Mouse (Mus musculus): ENCODE results near the gene Prkn.

The Prkn gene

GRCm38 (mm10) chr17:12039922-12040321, 1199.7 kb downstream of the Prkn start:
- in situ Hi-C loops (cut with MboI, MseI): loop anchor here (5.0 kb wide), 2 partner anchors 172 to 322 kb away; no protein-coding TSS in a partner anchor

DNA sequence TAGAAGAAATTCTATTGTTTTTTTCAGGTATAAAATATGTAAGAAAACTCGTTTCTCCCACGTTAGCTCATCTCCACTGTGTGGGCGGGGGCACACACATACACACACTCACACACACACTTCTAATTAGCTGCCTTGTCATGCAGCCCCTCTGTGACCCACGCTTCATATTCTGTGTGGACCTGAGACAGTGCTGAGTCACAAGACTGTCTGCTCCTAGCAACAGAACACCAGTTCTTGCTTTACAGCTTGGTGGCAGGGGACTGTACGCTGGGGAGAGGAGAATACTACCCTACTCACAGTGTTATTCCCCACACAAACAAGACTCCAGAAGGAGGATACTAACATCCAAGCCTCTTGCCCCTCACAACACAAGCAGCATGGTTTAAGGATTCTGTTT, 1200.4 kb downstream of the Prkn start:
- in situ Hi-C loops (cut with MboI, MseI): no loop called here

DNA sequence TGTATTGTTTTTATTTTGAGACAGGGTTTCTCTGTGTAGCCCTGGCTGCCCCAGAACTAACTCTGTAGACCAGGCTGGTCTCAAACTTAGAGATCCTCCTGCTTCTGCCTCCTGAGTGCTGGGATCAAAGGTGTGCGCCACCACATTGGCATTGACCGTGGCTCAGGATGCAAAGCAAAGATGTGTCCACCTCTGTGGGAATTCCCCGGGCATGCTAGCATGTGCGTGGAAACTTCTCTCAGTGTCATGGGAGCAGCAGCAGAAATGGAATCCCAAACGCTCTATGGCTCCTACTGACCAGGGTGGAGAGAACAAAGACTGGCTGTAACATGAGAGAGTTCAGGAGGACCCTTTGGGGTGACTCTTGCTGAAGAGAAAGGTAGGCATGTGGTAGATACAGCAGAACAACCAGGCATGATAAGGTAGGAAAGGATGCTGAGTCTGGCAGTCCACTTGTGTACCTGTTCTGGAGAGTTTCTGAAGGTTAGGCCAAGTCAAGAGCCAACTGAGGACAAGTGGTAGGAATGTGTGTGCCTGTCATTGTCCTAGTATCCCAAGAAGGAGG, 1201.0 kb downstream of the Prkn start:
- in situ Hi-C loops (cut with MboI, MseI): no loop called here

- in situ Hi-C loops (cut with MboI, MseI): no loop called here
These were observed 1202.5 kb downstream of the Prkn start for GRCm38 (mm10) chr17:12042561-12043256.

- in situ Hi-C loops (cut with MboI, MseI): no loop called here
These were observed 1204.0 kb downstream of the Prkn start for GRCm38 (mm10) chr17:12044222-12044621.

GRCm38 (mm10) chr17:12045861-12046273, 1205.7 kb downstream of the Prkn start:
- in situ Hi-C loops (cut with MboI, MseI): no loop called here

GRCm38 (mm10) chr17:12047032-12047431, 1206.8 kb downstream of the Prkn start:
- in situ Hi-C loops (cut with MboI, MseI): no loop called here

GRCm38 (mm10) chr17:12047523-12047922, 1207.3 kb downstream of the Prkn start:
- in situ Hi-C loops (cut with MboI, MseI): no loop called here

GRCm38 (mm10) chr17:12048695-12049490, 1208.7 kb downstream of the Prkn start:
- in situ Hi-C loops (cut with MboI, MseI): no loop called here

GRCm38 (mm10) chr17:12050261-12050660, 1210.1 kb downstream of the Prkn start:
- in situ Hi-C loops (cut with MboI, MseI): no loop called here

GRCm38 (mm10) chr17:12051031-12051430, 1210.8 kb downstream of the Prkn start:
- in situ Hi-C loops (cut with MboI, MseI): no loop called here

- in situ Hi-C loops (cut with MboI, MseI): no loop called here
These were observed 1212.5 kb downstream of the Prkn start for GRCm38 (mm10) chr17:12052651-12053050.

- in situ Hi-C loops (cut with MboI, MseI): no loop called here
These were observed 1218.9 kb downstream of the Prkn start for GRCm38 (mm10) chr17:12059041-12059440.

DNA sequence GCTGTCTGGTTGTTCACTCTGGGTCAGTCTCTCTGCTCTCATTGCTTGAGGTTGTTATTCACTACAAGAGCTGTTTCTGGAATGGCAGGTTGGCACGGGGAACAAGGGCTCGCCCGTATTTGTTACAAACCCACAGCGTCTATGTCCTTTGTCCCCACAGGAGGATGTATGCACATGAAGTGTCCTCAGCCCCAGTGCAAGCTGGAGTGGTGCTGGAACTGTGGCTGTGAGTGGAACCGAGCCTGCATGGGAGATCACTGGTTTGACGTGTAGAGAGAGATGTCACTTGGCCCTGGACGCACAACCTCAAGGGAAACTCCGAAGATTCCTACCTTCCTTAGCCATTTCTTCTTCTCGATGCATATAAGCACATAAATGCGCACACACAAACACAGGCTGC, 1221.2 kb downstream of the Prkn start:
- in situ Hi-C loops (cut with MboI, MseI): no loop called here

DNA sequence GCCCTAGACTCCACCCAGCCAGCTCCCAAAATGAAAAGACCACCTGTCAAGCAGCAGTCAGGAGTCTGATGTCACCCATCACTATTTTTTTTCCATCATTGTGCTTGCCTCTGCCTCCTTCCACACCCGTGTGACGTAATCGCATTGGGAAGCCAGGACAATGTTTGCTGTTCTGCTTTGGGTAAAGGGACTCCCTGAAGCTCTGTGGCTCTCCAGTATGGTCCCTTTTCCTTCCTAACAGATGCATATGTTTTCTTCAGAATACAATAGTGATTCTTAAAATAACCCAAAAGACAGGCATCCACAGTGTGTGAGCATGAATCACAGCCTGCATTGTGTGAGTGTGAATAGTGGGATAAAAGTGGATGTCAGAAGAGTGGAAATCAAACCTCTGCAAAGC, 1222.7 kb downstream of the Prkn start:
- in situ Hi-C loops (cut with MboI, MseI): no loop called here

DNA sequence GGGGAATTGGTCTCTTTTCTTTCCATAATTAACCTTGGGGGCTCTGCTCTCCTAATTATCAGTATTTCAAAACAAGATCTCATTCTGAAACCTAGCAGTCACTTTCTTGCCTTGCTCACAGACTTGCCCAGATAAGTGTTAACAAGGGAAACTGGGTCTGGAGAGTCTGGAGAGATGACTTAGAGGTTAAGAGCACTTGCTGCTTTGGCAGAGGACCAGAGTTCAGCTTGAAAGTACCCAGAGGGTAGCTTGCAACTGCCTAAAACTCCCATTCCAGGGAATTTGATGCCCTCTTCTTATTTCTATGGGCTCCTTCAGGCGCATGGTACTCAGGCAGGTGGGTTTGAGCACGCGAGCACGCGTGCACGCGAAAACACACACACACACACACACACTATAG, 1223.3 kb downstream of the Prkn start:
- in situ Hi-C loops (cut with MboI, MseI): no loop called here

DNA sequence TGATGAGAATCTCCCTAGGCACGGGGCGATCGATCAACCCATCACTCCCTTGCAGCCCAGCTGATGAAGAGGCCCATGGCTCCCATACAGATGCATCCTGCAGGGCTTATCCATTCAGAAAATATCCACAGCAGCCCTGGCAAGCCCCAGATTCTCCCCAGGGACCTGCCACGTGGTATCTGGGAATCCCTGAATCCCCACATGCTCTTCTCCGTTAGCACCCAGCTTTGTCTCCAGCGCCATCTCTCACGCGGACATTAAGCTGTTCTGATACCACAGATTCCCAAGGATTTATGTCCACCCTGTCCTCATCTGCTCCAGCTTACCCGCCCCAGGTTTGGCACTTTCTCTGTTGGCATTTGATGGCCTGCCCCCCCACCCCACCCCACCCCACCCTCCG, 1225.9 kb downstream of the Prkn start:
- in situ Hi-C loops (cut with MboI, MseI): no loop called here

GRCm38 (mm10) chr17:12076816-12077215, 1236.6 kb downstream of the Prkn start:
- in situ Hi-C loops (cut with MboI, MseI): no loop called here

GRCm38 (mm10) chr17:12080656-12081495, 1240.7 kb downstream of the Prkn start:
- in situ Hi-C loops (cut with MboI, MseI): no loop called here

GRCm38 (mm10) chr17:12082201-12082600, 1242.0 kb downstream of the Prkn start:
- in situ Hi-C loops (cut with MboI, MseI): no loop called here

DNA sequence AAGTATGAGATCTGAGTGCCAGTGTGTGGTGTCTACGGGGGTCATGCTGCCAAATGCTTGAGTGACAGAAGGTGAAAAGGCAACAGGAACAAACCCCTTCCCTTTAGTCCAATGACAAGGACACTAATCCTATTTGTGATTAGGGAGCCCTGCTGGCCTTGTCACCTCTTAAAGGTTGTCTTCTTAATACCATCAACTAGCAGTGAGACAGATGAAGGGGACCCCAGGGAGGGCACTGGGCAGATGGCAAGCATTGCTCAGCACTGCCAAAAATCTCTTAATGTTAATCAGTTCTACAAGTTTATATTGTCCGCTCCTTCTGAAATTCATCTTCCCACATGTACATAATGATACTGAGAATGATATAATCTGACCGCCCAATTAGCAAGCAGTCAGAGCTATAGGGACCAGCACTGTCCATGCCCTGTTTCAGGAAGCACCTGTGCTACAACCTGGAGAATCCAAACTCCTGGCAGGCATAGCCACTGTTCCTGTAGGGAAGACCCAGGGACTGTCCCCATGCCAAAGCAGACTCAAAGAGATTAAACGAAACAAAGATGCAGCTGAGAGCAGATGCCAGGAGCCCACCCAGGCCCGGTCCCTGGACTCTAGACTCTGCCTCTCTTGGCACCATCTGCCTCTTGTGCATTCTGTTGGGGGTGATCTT, 1250.2 kb downstream of the Prkn start:
- in situ Hi-C loops (cut with MboI, MseI): no loop called here

Data from regulatory T cell (primary cell).